Mouse (Mus musculus) myocyte (in vitro differentiated cells): Measurements from ENCODE around the gene Slc15a2.

ENCODE experiments used
- CEBPB ChIP-seq: IDR thresholded peaks from 2 replicates; pipeline ENCODE4 v1.6.1; 2011; ENCODE audit warnings: mild to moderate bottlenecking, moderate library complexity; ENCODE audit not compliant: poor library complexity, insufficient read depth, severe bottlenecking
- E2F4 ChIP-seq: IDR thresholded peaks from one replicate; pipeline ENCODE4 v1.6.1; 2011; ENCODE audit warnings: mild to moderate bottlenecking, control low read depth, moderate library complexity; ENCODE audit not compliant: insufficient read depth
- MAX ChIP-seq: IDR thresholded peaks from one replicate; pipeline ENCODE4 v1.6.1; 2011; ENCODE audit warnings: low read depth, mild to moderate bottlenecking, control low read depth
- MYOD1 ChIP-seq, 3 experiments: IDR thresholded peaks; one replicate each; pipeline ENCODE4 v1.6.1; 2011; ENCODE audit warnings: control low read depth in 2 of 3, low read depth in 2 of 3, mild to moderate bottlenecking in 2 of 3, moderate library complexity in 1 of 3; ENCODE audit not compliant: insufficient read length in 2 of 3, control insufficient read depth in 1 of 3
- MYOG ChIP-seq, 3 experiments: IDR thresholded peaks; one replicate each; pipeline ENCODE4 v1.6.1; 2011; ENCODE audit warnings: control low read depth in 2 of 3, low read depth in 2 of 3, mild to moderate bottlenecking in 2 of 3; ENCODE audit not compliant: insufficient read length in 2 of 3, control insufficient read depth in 1 of 3, insufficient read depth in 1 of 3
- POLR2A ChIP-seq: IDR thresholded peaks from one replicate; pipeline ENCODE4 v1.6.1; 2011; ENCODE audit warnings: low read depth, mild to moderate bottlenecking, control low read depth, moderate library complexity; ENCODE audit not compliant: insufficient read length
- POLR2AphosphoS2 ChIP-seq: IDR thresholded peaks from one replicate; pipeline ENCODE4 v1.6.1; 2011; ENCODE audit warnings: low read depth, control low read depth; ENCODE audit not compliant: insufficient read length
- REST ChIP-seq: IDR thresholded peaks from one replicate; pipeline ENCODE4 v1.6.1; 2011; ENCODE audit warnings: mild to moderate bottlenecking, control low read depth, moderate library complexity; ENCODE audit not compliant: insufficient read depth, insufficient read length
- SRF ChIP-seq: IDR thresholded peaks from one replicate; pipeline ENCODE4 v1.6.1; 2011; ENCODE audit warnings: low read depth; ENCODE audit not compliant: control insufficient read depth, insufficient read length
- TCF12 ChIP-seq: IDR thresholded peaks from one replicate; pipeline ENCODE4 v1.6.1; 2011; ENCODE audit warnings: mild to moderate bottlenecking, control low read depth; ENCODE audit not compliant: poor library complexity, insufficient read depth, severe bottlenecking
- TCF3 ChIP-seq: IDR thresholded peaks from one replicate; pipeline ENCODE4 v1.6.1; 2011; ENCODE audit warnings: low read depth, control low read depth; ENCODE audit not compliant: insufficient read length
- USF1 ChIP-seq: IDR thresholded peaks from one replicate; pipeline ENCODE4 v1.6.1; 2011; ENCODE audit warnings: low read depth, mild to moderate bottlenecking, control low read depth, moderate library complexity

GRCm38 (mm10) chr16:36786466-36786865, 1.7 kb upstream of the Slc15a2 start:
- no peak for TF ChIP-seq TCF12
- TF ChIP-seq POLR2A: no peak
- no peak for TF ChIP-seq E2F4
- TF ChIP-seq MAX: no peak
- TF ChIP-seq CEBPB: no peak
- no peak for TF ChIP-seq USF1
- no peak for TF ChIP-seq REST
- TF ChIP-seq MYOG (IDR thresholded peaks at IDR 0.05; ENCODE audit: control insufficient read depth in 1 of 3, insufficient read depth in 1 of 3, insufficient read length in 2 of 3, low read depth in 2 of 3): no peak
- TF ChIP-seq POLR2AphosphoS2: no peak
- TF ChIP-seq MYOD1 (IDR thresholded peaks at IDR 0.05; ENCODE audit: control insufficient read depth in 1 of 3, insufficient read length in 2 of 3, low read depth in 2 of 3): no peak
- no peak for TF ChIP-seq TCF3
- no peak for TF ChIP-seq SRF
